Mouse (Mus musculus): ENCODE results near the gene Abl2. TPM values are rescaled to one million over a fixed set of nuclear protein-coding genes. Genes with fewer than 3 reads are reported as not detected.

The Abl2 gene
- total and polyA plus RNA-seq, 2 experiments, result 2.6 to 3.2 TPM

GRCm38 (mm10) chr1:156569615-156570014 lies 11.0 kb downstream of the Abl2 start:
- H3K9ac ChIP-seq (ENCODE audit: low read depth, low read length), result no peak overlapping the region
- H3K27me3 ChIP-seq (ENCODE audit: control insufficient read depth, insufficient read depth, low read length), result no peaks in the 10 kb centered on the region
- H3K36me3 ChIP-seq (ENCODE audit: control insufficient read depth, insufficient read depth, low read length), result no peaks in the 10 kb centered on the region
- 81% methylated on average over 4 of the region's 4 CpGs for WGBS
- no peaks in the 10 kb centered on the region; the same call in 1 of the 2 replicates for H3K4me1 ChIP-seq (ENCODE audit: control insufficient read depth, insufficient read depth, low read length)
- TF ChIP-seq POLR2A (IDR thresholded peaks at IDR 0.05; ENCODE audit: extremely low read depth, insufficient read depth, low read length) (no peak), CTCF (IDR thresholded peaks at IDR 0.05; ENCODE audit: low read depth, low read length) (no peak)
- no peak overlapping the region for H3K27ac ChIP-seq (replicated peaks; ENCODE audit: insufficient read depth, low read depth, low read length)
- no peak for DNase-seq (ENCODE audit: extremely low read depth, low read depth, low spot score)
- H3K79me2 ChIP-seq (ENCODE audit: control insufficient read depth, insufficient read depth, low read length), result peaks cover 34% of the 10 kb centered on the region
- no peak overlapping the region for H3K4me3 ChIP-seq (ENCODE audit: insufficient read depth, low read depth, low read length)

GRCm38 (mm10) chr1:156572952-156573351 lies 14.4 kb downstream of the Abl2 start:
- Histone ChIP-seq H3K27me3 (ENCODE audit: control insufficient read depth, insufficient read depth, low read length) (no peaks in the 10 kb centered on the region), H3K9ac (ENCODE audit: low read depth, low read length) (no peak overlapping the region), H3K79me2 (ENCODE audit: control insufficient read depth, insufficient read depth, low read length) (peaks cover 37% of the 10 kb centered on the region), H3K36me3 (ENCODE audit: control insufficient read depth, insufficient read depth, low read length) (no peaks in the 10 kb centered on the region), H3K4me1 (ENCODE audit: control insufficient read depth, insufficient read depth, low read length) (peaks cover 4% of the 10 kb centered on the region), H3K4me3 (ENCODE audit: insufficient read depth, low read depth, low read length) (no peak overlapping the region), H3K27ac (replicated peaks; ENCODE audit: insufficient read depth, low read depth, low read length) (no peak overlapping the region)
- no peak for DNase-seq (ENCODE audit: extremely low read depth, low read depth, low spot score)
- 77% methylated on average over 4 of the region's 4 CpGs for whole genome bisulfite sequencing
- no peak for TF ChIP-seq POLR2A (IDR thresholded peaks at IDR 0.05; ENCODE audit: extremely low read depth, insufficient read depth, low read length)
- no peak for TF ChIP-seq CTCF (IDR thresholded peaks at IDR 0.05; ENCODE audit: low read depth, low read length)

DNA sequence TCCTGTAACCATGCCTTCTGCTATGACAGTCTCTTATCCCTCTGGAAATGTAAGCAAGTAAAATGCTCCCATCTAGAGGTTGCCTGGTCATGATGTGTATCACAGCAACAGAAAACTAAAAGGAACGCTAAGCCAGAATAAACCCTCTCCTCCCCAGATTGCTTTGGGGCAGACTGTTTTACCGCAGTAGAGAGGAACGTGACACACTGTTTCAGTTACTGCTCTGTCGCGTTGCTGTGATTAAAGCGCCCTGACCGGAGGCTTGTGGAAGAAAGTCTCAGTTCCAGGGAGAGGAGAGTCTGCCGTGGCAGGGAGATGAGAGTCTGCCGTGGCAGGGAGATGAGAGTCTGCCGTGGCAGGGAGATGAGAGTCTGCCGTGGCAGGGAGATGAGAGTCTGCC lies 22.6 kb downstream of the Abl2 start:
- H3K27me3 ChIP-seq (ENCODE audit: control insufficient read depth, insufficient read depth, low read length), result no peaks in the 10 kb centered on the region
- H3K27ac ChIP-seq (replicated peaks; ENCODE audit: insufficient read depth, low read depth, low read length), result no peak overlapping the region
- H3K4me1 ChIP-seq (ENCODE audit: control insufficient read depth, insufficient read depth, low read length), result no peaks in the 10 kb centered on the region
- TF ChIP-seq CTCF (IDR thresholded peaks at IDR 0.05; ENCODE audit: low read depth, low read length) (no peak), POLR2A (IDR thresholded peaks at IDR 0.05; ENCODE audit: extremely low read depth, insufficient read depth, low read length) (no peak)
- no peak overlapping the region for H3K9ac ChIP-seq (ENCODE audit: low read depth, low read length)
- 84% methylated on average over 11 of the region's 11 CpGs for WGBS
- peaks cover 18% of the 10 kb centered on the region; the same call in 1 of the 2 replicates for H3K79me2 ChIP-seq (ENCODE audit: control insufficient read depth, insufficient read depth, low read length)
- H3K4me3 ChIP-seq (ENCODE audit: insufficient read depth, low read depth, low read length), result no peak overlapping the region
- DNase-seq (ENCODE audit: extremely low read depth, low read depth, low spot score), result no peak
- H3K36me3 ChIP-seq (ENCODE audit: control insufficient read depth, insufficient read depth, low read length), result no peaks in the 10 kb centered on the region

GRCm38 (mm10) chr1:156584175-156584574 lies 25.6 kb downstream of the Abl2 start:
- Histone ChIP-seq H3K27ac (replicated peaks; ENCODE audit: insufficient read depth, low read depth, low read length) (no peak overlapping the region), H3K36me3 (ENCODE audit: control insufficient read depth, insufficient read depth, low read length) (no peaks in the 10 kb centered on the region), H3K4me3 (ENCODE audit: insufficient read depth, low read depth, low read length) (no peak overlapping the region), H3K27me3 (ENCODE audit: control insufficient read depth, insufficient read depth, low read length) (no peaks in the 10 kb centered on the region), H3K79me2 (ENCODE audit: control insufficient read depth, insufficient read depth, low read length) (peaks cover 28% of the 10 kb centered on the region), H3K9ac (ENCODE audit: low read depth, low read length) (no peak overlapping the region), H3K4me1 (ENCODE audit: control insufficient read depth, insufficient read depth, low read length) (no peaks in the 10 kb centered on the region)
- TF ChIP-seq CTCF (IDR thresholded peaks at IDR 0.05; ENCODE audit: low read depth, low read length), result peak; percentile 24; the same call in 1 of the 2 replicates
- TF ChIP-seq POLR2A (IDR thresholded peaks at IDR 0.05; ENCODE audit: extremely low read depth, insufficient read depth, low read length), result no peak
- 55% methylated on average over 1 of the region's 1 CpGs for WGBS
- no peak for DNase-seq (ENCODE audit: extremely low read depth, low read depth, low spot score)

DNA sequence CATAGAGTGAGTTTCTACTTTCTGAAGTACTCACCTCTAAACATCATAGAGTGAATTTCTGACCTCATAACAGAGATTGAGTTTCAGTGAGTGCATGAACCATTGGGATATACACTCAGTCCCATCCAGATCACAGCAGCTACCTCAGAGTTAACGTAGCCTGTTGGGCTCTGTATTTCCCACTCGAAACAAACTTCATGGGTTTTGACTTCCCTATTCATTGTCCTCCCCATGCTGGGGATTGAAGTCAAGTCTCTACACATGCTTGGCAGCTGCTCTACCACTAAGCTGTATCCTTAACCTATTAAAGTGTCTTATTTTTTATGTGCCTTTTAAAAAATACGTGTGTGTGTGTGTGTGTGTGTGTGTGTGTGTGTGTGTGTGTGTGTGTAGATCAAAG lies 26.9 kb downstream of the Abl2 start:
- Histone ChIP-seq H3K4me1 (ENCODE audit: control insufficient read depth, insufficient read depth, low read length) (no peaks in the 10 kb centered on the region), H3K27ac (replicated peaks; ENCODE audit: insufficient read depth, low read depth, low read length) (no peak overlapping the region), H3K27me3 (ENCODE audit: control insufficient read depth, insufficient read depth, low read length) (no peaks in the 10 kb centered on the region), H3K4me3 (ENCODE audit: insufficient read depth, low read depth, low read length) (no peak overlapping the region), H3K79me2 (ENCODE audit: control insufficient read depth, insufficient read depth, low read length) (peaks cover 28% of the 10 kb centered on the region), H3K9ac (ENCODE audit: low read depth, low read length) (no peak overlapping the region), H3K36me3 (ENCODE audit: control insufficient read depth, insufficient read depth, low read length) (no peaks in the 10 kb centered on the region)
- WGBS, result 55% methylated on average over 3 of the region's 3 CpGs
- TF ChIP-seq POLR2A (IDR thresholded peaks at IDR 0.05; ENCODE audit: extremely low read depth, insufficient read depth, low read length) (no peak), CTCF (IDR thresholded peaks at IDR 0.05; ENCODE audit: low read depth, low read length) (no peak)
- no peak for DNase-seq (ENCODE audit: extremely low read depth, low read depth, low spot score)

GRCm38 (mm10) chr1:156589811-156590305 lies 31.3 kb downstream of the Abl2 start:
- no peak for DNase-seq (ENCODE audit: extremely low read depth, low read depth, low spot score)
- Histone ChIP-seq H3K4me3 (ENCODE audit: insufficient read depth, low read depth, low read length) (no peak overlapping the region), H3K36me3 (ENCODE audit: control insufficient read depth, insufficient read depth, low read length) (no peaks in the 10 kb centered on the region), H3K79me2 (ENCODE audit: control insufficient read depth, insufficient read depth, low read length) (peaks cover 39% of the 10 kb centered on the region), H3K9ac (ENCODE audit: low read depth, low read length) (no peak overlapping the region), H3K4me1 (ENCODE audit: control insufficient read depth, insufficient read depth, low read length) (no peaks in the 10 kb centered on the region), H3K27me3 (ENCODE audit: control insufficient read depth, insufficient read depth, low read length) (no peaks in the 10 kb centered on the region), H3K27ac (replicated peaks; ENCODE audit: insufficient read depth, low read depth, low read length) (no peak overlapping the region)
- TF ChIP-seq POLR2A (IDR thresholded peaks at IDR 0.05; ENCODE audit: extremely low read depth, insufficient read depth, low read length) (no peak), CTCF (IDR thresholded peaks at IDR 0.05; ENCODE audit: low read depth, low read length) (no peak)
- WGBS, result 85% methylated on average over 3 of the region's 3 CpGs

Measured in liver, adult 2 months (tissue).